Mouse (Mus musculus) megakaryocyte, embryonic 14.5 days (primary cell): ENCODE results near the gene Neurog2.

Source experiments
- FLI1 ChIP-seq: IDR thresholded peaks from 2 replicates; pipeline ENCODE4 v1.6.1; 2012; ENCODE audit warnings: low read length, inconsistent platforms, mixed read lengths
- GATA1 ChIP-seq: IDR thresholded peaks from 3 replicates; pipeline ENCODE4 v1.6.1; 2012; ENCODE audit warnings: mixed read lengths, low read length, inconsistent platforms, borderline replicate concordance

DNA sequence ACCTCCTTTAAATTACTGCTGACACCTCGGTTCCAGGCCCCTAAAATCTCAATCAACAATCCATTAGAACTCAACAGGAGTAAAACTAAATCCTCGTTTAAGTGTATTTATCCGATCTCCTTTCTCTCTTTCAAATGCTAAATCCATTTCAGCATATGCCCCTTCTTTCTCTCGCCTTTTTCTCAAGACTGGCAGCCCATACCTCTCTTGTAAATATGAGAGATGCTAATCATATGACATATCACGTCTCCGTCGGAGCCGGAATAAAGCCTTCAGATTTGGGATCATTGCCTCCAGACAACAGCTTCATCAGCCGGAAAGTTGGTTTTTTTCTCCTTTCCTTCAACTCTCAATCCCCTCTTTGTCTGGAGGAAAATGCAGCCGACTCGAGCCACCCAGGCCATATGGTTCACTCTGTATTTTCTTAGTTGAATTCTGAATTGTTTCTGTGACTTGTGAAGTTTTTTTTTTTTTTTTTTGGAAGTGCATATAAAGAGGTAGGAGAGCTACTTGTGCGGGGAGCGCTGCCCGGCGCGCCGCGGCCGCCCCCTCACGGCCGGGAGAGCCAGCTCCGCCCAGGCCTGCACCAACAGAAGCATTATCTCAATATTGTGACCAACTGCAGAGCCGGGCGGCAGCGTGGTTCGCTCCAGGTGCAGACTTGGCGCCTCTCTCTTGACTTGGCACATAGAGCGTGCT, 7.1 kb upstream of the Neurog2 start:
- TF ChIP-seq FLI1 (no peak), GATA1 (no peak)
